Mouse (Mus musculus) lung, adult 2 months (tissue): ENCODE data around the gene Wdr47.

Experiments
- CTCF ChIP-seq: fragments of 200-500 bp; IDR thresholded peaks from 2 replicates; pipeline ENCODE4 v1.5.1; 2011; ENCODE audit warnings: mild to moderate bottlenecking, low read length, control low read depth; ENCODE audit not compliant: insufficient read depth
- POLR2A ChIP-seq: fragments of 200-500 bp; IDR thresholded peaks from 2 replicates; pipeline ENCODE4 v1.6.1; 2011; ENCODE audit warnings: low read depth, mild to moderate bottlenecking, control low read depth, low read length, borderline replicate concordance; ENCODE audit errors: extremely low read depth

- TF ChIP-seq POLR2A (no peak), CTCF (no peak)
These were observed 18.6 kb upstream of the Wdr47 start for GRCm38 (mm10) chr3:108572309-108573010.
